Mouse (Mus musculus): ENCODE results near the gene Zfp180. TPM values are rescaled to one million over a fixed set of nuclear protein-coding genes. Genes with fewer than 3 reads are reported as not detected.

The Zfp180 gene
- 11.2 and 17.5 TPM in 2 replicates for polyA plus RNA-seq (2012; rRNA removed; ENCODE audit: low replicate concordance)

GRCm38 (mm10) chr7:24081634-24082431, at the start of gene Zfp180:
Gene Zfp180, plus strand, starts transcription at chr7:24081924.

GRCm38 (mm10) chr7:24052660-24053304, 28.9 kb upstream of the Zfp180 start, which contains the start of gene Vmn1r183:
Gene Vmn1r183, plus strand, starts transcription at chr7:24053254.

GRCm38 (mm10) chr7:24112156-24112856, 30.6 kb downstream of the Zfp180 start, which contains the start of gene Zfp112:
Gene Zfp112, plus strand, starts transcription at chr7:24112314.

GRCm38 (mm10) chr7:24133996-24134828, 52.5 kb downstream of the Zfp180 start, which contains the start of gene Zfp235:
Gene Zfp235, plus strand, starts transcription at chr7:24134169.

Other genes starting within 250 kb of the Zfp180 start
- gene Vmn1r176, start 244.6 kb upstream of the Zfp180 start, polyA plus RNA-seq (2012; rRNA removed; ENCODE audit: low replicate concordance) = not detected in 2 replicates
- not detected in 2 replicates for gene Vmn1r177, start 215.5 kb upstream of the Zfp180 start, polyA plus RNA-seq (2012; rRNA removed; ENCODE audit: low replicate concordance)
- not detected in 2 replicates for gene Vmn1r178, start 189.9 kb upstream of the Zfp180 start, polyA plus RNA-seq (2012; rRNA removed; ENCODE audit: low replicate concordance)
- gene Vmn1r179, start 154.9 kb upstream of the Zfp180 start, polyA plus RNA-seq (2012; rRNA removed; ENCODE audit: low replicate concordance) = not detected in 2 replicates
- not detected in 2 replicates for gene Vmn1r180, start 131.3 kb upstream of the Zfp180 start, polyA plus RNA-seq (2012; rRNA removed; ENCODE audit: low replicate concordance)
- gene Vmn1r181, start 107.3 kb upstream of the Zfp180 start, polyA plus RNA-seq (2012; rRNA removed; ENCODE audit: low replicate concordance) = not detected in 2 replicates
- gene V1rd19, start 80.2 kb upstream of the Zfp180 start, polyA plus RNA-seq (2012; rRNA removed; ENCODE audit: low replicate concordance) = not detected in 2 replicates
- not detected in 2 replicates for gene Vmn1r183, start 28.7 kb upstream of the Zfp180 start, polyA plus RNA-seq (2012; rRNA removed; ENCODE audit: low replicate concordance)
- 2.0 and 4.3 TPM in 2 replicates for gene Zfp112, start 30.4 kb downstream of the Zfp180 start, polyA plus RNA-seq (2012; rRNA removed; ENCODE audit: low replicate concordance)
- gene Zfp235, start 52.2 kb downstream of the Zfp180 start, polyA plus RNA-seq (2012; rRNA removed; ENCODE audit: low replicate concordance) = 7.5 and 11.7 TPM in 2 replicates
- gene Zfp114, start 93.1 kb downstream of the Zfp180 start, polyA plus RNA-seq (2012; rRNA removed; ENCODE audit: low replicate concordance) = 0.26 and 2.0 TPM in 2 replicates
- 2.2 and 5.3 TPM in 2 replicates for gene Zfp111, start 129.5 kb downstream of the Zfp180 start, polyA plus RNA-seq (2012; rRNA removed; ENCODE audit: low replicate concordance)
- gene Zfp109, start 155.6 kb downstream of the Zfp180 start, polyA plus RNA-seq (2012; rRNA removed; ENCODE audit: low replicate concordance) = 1.1 and 3.8 TPM in 2 replicates
- 1.4 and 2.6 TPM in 2 replicates for gene Zfp108, start 172.9 kb downstream of the Zfp180 start, polyA plus RNA-seq (2012; rRNA removed; ENCODE audit: low replicate concordance)
- 1.4 and 4.7 TPM in 2 replicates for gene Zfp93, start 188.5 kb downstream of the Zfp180 start, polyA plus RNA-seq (2012; rRNA removed; ENCODE audit: low replicate concordance)
- 6.1 and 13.2 TPM in 2 replicates for gene Zfp61, start 219.3 kb downstream of the Zfp180 start, polyA plus RNA-seq (2012; rRNA removed; ENCODE audit: low replicate concordance)
- 6.6 and 10.0 TPM in 2 replicates for gene Zfp94, start 234.7 kb downstream of the Zfp180 start, polyA plus RNA-seq (2012; rRNA removed; ENCODE audit: low replicate concordance)

All from subcutaneous adipose tissue, adult 2 months (tissue).